Mouse (Mus musculus): ENCODE measurements around the gene Gxylt2. TPM values are rescaled to one million over a fixed set of nuclear protein-coding genes. Genes with fewer than 3 reads are reported as not detected.

Gene Gxylt2
- polyA plus RNA-seq, 1 experiment from 2014 or later = 8.0 TPM

DNA sequence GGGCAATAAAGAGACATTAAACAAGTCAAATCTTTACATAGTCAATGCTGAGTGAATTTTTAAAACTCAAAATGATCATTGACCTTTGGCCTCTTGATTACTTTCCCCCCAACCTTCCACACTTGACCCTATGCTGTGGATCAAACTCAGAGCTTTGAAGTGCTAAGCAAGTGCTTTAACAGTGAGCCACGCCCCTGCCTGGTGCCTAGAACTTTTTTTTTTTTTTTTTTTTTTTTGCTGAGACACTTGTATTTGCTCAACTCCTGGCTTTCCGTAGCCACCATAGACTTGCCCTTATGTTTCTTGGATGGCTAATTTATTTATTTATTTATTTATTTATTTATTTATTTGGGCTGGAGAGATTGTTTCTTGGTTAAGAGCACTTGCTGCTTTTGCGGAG, 98.7 kb downstream of the Gxylt2 start:
- WGBS = 54% methylated on average over 3 of the region's 3 CpGs
- ATAC-seq (ENCODE audit: low FRiP score, low TSS enrichment) = no peak

DNA sequence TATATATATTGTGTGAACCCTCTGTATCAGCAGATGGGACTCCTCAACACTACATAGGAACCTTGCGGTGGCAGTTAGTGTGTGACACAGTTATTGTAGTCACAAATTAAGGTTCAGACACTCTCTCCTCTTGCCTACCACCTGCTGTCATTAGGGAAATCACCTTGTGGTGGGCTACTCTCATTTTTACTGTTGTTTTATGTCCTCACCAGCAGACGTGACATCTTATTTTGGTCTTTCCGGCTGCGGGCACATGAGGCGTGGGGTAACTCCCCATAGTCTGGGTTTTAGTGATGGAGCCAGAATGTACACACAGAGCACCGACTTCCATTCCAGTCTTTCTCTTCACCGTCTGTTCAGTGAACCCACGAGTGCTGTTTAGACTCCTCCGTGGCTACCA, 102.7 kb downstream of the Gxylt2 start:
- no peak for ATAC-seq (ENCODE audit: low FRiP score, low TSS enrichment)
- WGBS = 85% methylated on average over 9 of the region's 9 CpGs
- H3K4me2 ChIP-seq (replicated peaks; ENCODE audit: low read depth, low read length) = no peak overlapping the region

More for the DNA sequence above, 98.7 kb downstream of the Gxylt2 start:
- Histone ChIP-seq H3K27ac (ENCODE audit: low read length) (no peak overlapping the region), H3K36me3 (ENCODE audit: insufficient read depth, low read length) (no peaks in the 10 kb centered on the region), H3K9me3 (ENCODE audit: low read length) (no peaks in the 10 kb centered on the region), H3K4me2 (replicated peaks; ENCODE audit: low read depth, low read length) (no peak overlapping the region), H3K9ac (replicated peaks; ENCODE audit: low read length) (no peak overlapping the region), H3K4me3 (ENCODE audit: low read length) (no peak overlapping the region), H3K27me3 (ENCODE audit: insufficient read depth, low read length) (no peaks in the 10 kb centered on the region), H3K4me1 (ENCODE audit: insufficient read depth, low read length) (peaks cover 6% of the 10 kb centered on the region)

DNA sequence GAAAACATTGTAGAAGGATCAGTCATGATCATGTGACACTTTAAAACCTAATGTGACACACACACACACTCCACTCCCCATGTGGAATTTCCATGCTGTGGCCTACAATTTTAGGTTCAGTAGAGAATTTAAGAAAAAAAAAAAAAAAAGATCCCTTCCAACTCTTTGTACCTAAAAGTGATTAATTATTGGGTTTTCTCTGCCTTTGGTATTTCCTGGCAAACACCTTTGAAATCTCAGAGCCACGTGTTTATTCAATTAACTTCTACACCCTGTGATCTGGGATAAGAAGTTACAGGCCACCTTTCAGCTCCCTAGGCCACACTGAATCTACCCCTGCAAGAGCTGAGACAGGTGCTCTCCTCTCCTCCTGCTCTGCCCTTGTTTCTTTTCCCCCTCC, 103.2 kb downstream of the Gxylt2 start:
- ATAC-seq (ENCODE audit: low FRiP score, low TSS enrichment) = no peak
- no peaks in the 10 kb centered on the region for H3K36me3 ChIP-seq (ENCODE audit: insufficient read depth, low read length)

More for the DNA sequence above, 102.7 kb downstream of the Gxylt2 start:
- no peaks in the 10 kb centered on the region for H3K36me3 ChIP-seq (ENCODE audit: insufficient read depth, low read length)
- no peak overlapping the region for H3K4me3 ChIP-seq (ENCODE audit: low read length)
- H3K9ac ChIP-seq (replicated peaks; ENCODE audit: low read length) = no peak overlapping the region
- H3K9me3 ChIP-seq (ENCODE audit: low read length) = no peaks in the 10 kb centered on the region
- no peaks in the 10 kb centered on the region for H3K27me3 ChIP-seq (ENCODE audit: insufficient read depth, low read length)
- peaks cover 6% of the 10 kb centered on the region for H3K4me1 ChIP-seq (ENCODE audit: insufficient read depth, low read length)
- no peak overlapping the region for H3K27ac ChIP-seq (ENCODE audit: low read length)

DNA sequence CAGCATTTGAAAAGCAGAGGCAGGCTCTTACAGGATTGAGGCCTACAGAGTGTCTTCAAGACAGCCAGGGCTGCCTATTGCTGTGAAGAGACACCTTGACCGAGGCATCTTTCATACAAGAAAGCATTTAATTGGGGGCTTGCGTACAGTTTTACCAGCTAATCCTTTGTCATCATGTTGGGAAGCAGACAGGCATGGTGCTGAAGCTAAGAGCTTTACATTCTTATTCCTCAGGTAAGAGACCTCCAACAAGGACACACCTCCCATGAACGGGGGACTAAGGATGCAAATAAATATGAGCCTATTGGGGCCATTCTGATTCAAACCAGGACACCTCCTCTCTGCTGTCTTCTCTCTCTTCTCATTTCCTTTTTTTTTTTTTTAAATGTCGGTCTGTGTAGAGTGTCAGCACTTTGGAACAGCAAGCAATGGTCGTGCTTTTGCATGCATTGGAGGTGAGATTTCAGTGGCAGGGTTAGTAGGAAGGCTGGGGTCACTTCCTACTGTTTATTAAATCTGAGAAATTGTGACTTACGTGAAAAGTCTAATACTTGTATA, 103.8 kb downstream of the Gxylt2 start:
- H3K27me3 ChIP-seq (ENCODE audit: insufficient read depth, low read length) = no peaks in the 10 kb centered on the region
- no peak overlapping the region for H3K27ac ChIP-seq (ENCODE audit: low read length)
- no peak overlapping the region for H3K4me3 ChIP-seq (ENCODE audit: low read length)
- no peaks in the 10 kb centered on the region for H3K36me3 ChIP-seq (ENCODE audit: insufficient read depth, low read length)
- no peaks in the 10 kb centered on the region for H3K9me3 ChIP-seq (ENCODE audit: low read length)
- WGBS = 92% methylated on average over 6 of the region's 6 CpGs
- H3K4me2 ChIP-seq (replicated peaks; ENCODE audit: low read depth, low read length) = no peak overlapping the region
- H3K4me1 ChIP-seq (ENCODE audit: insufficient read depth, low read length) = no peaks in the 10 kb centered on the region
- no peak for ATAC-seq (ENCODE audit: low FRiP score, low TSS enrichment)
- no peak overlapping the region for H3K9ac ChIP-seq (replicated peaks; ENCODE audit: low read length)

More for the DNA sequence above, 103.2 kb downstream of the Gxylt2 start:
- Histone ChIP-seq H3K9me3 (ENCODE audit: low read length) (no peaks in the 10 kb centered on the region), H3K4me1 (ENCODE audit: insufficient read depth, low read length) (peaks cover 6% of the 10 kb centered on the region), H3K4me3 (ENCODE audit: low read length) (no peak overlapping the region), H3K27ac (ENCODE audit: low read length) (no peak overlapping the region), H3K27me3 (ENCODE audit: insufficient read depth, low read length) (no peaks in the 10 kb centered on the region), H3K9ac (replicated peaks; ENCODE audit: low read length) (no peak overlapping the region), H3K4me2 (replicated peaks; ENCODE audit: low read depth, low read length) (no peak overlapping the region)
- 29% methylated on average over 1 of the region's 1 CpGs for WGBS

- no peaks in the 10 kb centered on the region for H3K4me1 ChIP-seq (ENCODE audit: insufficient read depth, low read length)
- H3K27me3 ChIP-seq (ENCODE audit: insufficient read depth, low read length) = no peaks in the 10 kb centered on the region
- no peaks in the 10 kb centered on the region for H3K36me3 ChIP-seq (ENCODE audit: insufficient read depth, low read length)
- 93% methylated on average over 4 of the region's 4 CpGs for WGBS
- H3K9me3 ChIP-seq (ENCODE audit: low read length) = no peaks in the 10 kb centered on the region
- no peak for ATAC-seq (ENCODE audit: low FRiP score, low TSS enrichment)
- no peak overlapping the region for H3K4me3 ChIP-seq (ENCODE audit: low read length)
- no peak overlapping the region for H3K27ac ChIP-seq (ENCODE audit: low read length)
- H3K4me2 ChIP-seq (replicated peaks; ENCODE audit: low read depth, low read length) = no peak overlapping the region
- H3K9ac ChIP-seq (replicated peaks; ENCODE audit: low read length) = no peak overlapping the region
These were observed 105.6 kb downstream of the Gxylt2 start for GRCm38 (mm10) chr6:100810117-100810516.

DNA sequence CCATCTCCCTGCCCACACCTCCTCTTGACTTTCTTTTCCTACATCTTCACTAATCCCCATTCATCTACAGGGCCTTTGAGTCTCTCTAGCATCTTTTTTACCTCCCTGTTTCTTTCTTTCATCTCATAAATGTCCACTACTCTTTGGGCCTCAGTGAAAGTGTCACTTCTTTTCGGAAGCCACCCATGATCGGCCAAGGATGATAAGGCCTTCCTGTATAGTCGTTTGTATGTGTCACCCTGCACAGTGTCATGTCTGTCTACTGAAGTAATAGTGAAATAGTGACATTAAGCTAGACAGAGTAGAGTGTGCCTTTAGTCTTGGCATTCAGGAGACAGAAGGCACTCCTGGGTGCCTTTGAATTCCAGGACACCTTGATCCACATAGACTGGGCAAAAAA, 107.2 kb downstream of the Gxylt2 start:
- H3K4me2 ChIP-seq (replicated peaks; ENCODE audit: low read depth, low read length) = no peak overlapping the region
- H3K4me3 ChIP-seq (ENCODE audit: low read length) = no peak overlapping the region
- no peak for ATAC-seq (ENCODE audit: low FRiP score, low TSS enrichment)
- H3K36me3 ChIP-seq (ENCODE audit: insufficient read depth, low read length) = no peaks in the 10 kb centered on the region
- no peaks in the 10 kb centered on the region for H3K27me3 ChIP-seq (ENCODE audit: insufficient read depth, low read length)
- H3K27ac ChIP-seq (ENCODE audit: low read length) = no peak overlapping the region
- H3K9ac ChIP-seq (replicated peaks; ENCODE audit: low read length) = no peak overlapping the region
- WGBS = 63% methylated on average over 3 of the region's 3 CpGs
- no peaks in the 10 kb centered on the region for H3K4me1 ChIP-seq (ENCODE audit: insufficient read depth, low read length)
- H3K9me3 ChIP-seq (ENCODE audit: low read length) = no peaks in the 10 kb centered on the region

DNA sequence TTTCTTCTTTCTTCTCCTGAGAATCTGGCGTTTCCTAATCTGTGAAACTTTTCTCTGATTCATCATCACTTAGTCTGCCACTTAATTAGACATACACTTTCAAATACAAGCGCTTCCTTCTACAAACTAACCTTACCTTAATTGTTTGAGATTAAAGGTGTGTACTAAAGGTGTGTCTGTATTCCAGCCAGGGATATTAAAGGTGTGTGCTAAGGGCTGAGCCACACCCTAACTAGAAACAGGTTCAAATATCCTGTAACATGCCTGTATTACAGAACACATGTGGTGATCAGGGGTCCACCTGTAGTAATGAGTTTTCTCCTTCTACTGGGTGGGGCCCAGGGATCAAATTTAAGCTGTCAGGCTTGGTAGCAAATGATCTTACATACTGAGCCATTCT, 116.8 kb downstream of the Gxylt2 start:
- Histone ChIP-seq H3K36me3 (ENCODE audit: insufficient read depth, low read length) (no peaks in the 10 kb centered on the region), H3K9ac (replicated peaks; ENCODE audit: low read length) (no peak overlapping the region), H3K9me3 (ENCODE audit: low read length) (no peaks in the 10 kb centered on the region), H3K27me3 (ENCODE audit: insufficient read depth, low read length) (no peaks in the 10 kb centered on the region), H3K4me1 (ENCODE audit: insufficient read depth, low read length) (peaks cover 14% of the 10 kb centered on the region), H3K4me3 (ENCODE audit: low read length) (no peak overlapping the region), H3K27ac (ENCODE audit: low read length) (no peak overlapping the region), H3K4me2 (replicated peaks; ENCODE audit: low read depth, low read length) (no peak overlapping the region)
- WGBS = 83% methylated on average over 2 of the region's 2 CpGs
- ATAC-seq (ENCODE audit: low FRiP score, low TSS enrichment) = no peak

DNA sequence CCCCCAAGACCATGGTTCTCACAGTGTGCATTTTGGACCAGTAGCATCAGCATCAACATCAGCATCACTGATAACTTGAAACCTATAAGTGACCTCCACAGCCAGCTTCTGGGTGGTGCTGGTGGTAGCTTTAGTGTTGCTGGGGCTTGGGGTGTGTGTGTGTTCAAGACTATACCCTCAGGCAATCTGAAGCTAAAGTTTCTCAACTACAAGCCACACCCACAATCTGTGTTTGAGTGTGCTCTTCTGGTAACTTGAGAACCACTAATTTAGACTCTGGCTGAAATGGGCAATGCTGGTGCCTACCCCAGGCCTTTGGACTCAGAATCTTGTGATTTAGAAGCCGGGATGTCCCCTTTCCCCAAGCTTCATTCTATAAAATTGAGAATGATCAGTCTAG, 118.8 kb downstream of the Gxylt2 start:
- Histone ChIP-seq H3K9ac (replicated peaks; ENCODE audit: low read length) (no peak overlapping the region), H3K36me3 (ENCODE audit: insufficient read depth, low read length) (no peaks in the 10 kb centered on the region), H3K27ac (ENCODE audit: low read length) (no peak overlapping the region), H3K4me1 (ENCODE audit: insufficient read depth, low read length) (peaks cover 24% of the 10 kb centered on the region), H3K27me3 (ENCODE audit: insufficient read depth, low read length) (no peaks in the 10 kb centered on the region), H3K4me3 (ENCODE audit: low read length) (no peak overlapping the region), H3K9me3 (ENCODE audit: low read length) (no peaks in the 10 kb centered on the region), H3K4me2 (replicated peaks; ENCODE audit: low read depth, low read length) (no peak overlapping the region)
- no peak for ATAC-seq (ENCODE audit: low FRiP score, low TSS enrichment)
- WGBS = 56% methylated on average over 1 of the region's 1 CpGs

DNA sequence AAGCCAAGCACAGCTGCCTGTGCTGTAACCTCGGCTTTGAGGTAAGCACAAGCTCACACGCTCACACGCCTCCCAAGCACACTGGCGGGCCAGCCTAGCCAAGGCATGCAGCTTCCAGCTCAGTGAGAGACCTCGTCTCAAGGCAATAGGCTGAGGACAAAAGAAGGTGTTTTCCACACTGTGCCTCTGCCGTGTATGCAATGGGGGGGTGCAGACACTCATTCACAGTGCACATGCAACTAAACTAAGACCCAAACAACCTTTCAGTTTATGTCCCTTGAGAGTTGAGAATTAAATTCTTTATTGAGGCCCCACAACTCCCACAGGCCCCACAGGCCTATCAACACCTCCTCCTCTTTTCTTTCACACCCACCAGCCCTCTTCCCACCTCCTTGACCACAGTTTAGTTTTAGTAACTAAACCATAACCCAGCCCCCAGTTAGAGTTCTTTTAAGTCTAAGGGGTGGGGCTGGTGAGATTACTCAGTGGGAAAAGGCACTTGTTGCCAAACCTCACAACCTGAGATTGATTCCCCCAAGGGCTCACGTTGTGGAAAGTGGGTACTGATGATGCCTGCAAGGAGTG, 119.9 kb downstream of the Gxylt2 start:
- H3K27ac ChIP-seq (ENCODE audit: low read length) = no peak overlapping the region
- peaks cover 24% of the 10 kb centered on the region for H3K4me1 ChIP-seq (ENCODE audit: insufficient read depth, low read length)
- H3K4me3 ChIP-seq (ENCODE audit: low read length) = no peak overlapping the region
- ATAC-seq (ENCODE audit: low FRiP score, low TSS enrichment) = peak; percentile 32; the same call in 1 of the 2 replicates
- no peak overlapping the region for H3K4me2 ChIP-seq (replicated peaks; ENCODE audit: low read depth, low read length)
- H3K9me3 ChIP-seq (ENCODE audit: low read length) = no peaks in the 10 kb centered on the region
- WGBS = 51% methylated on average over 7 of the region's 7 CpGs
- no peak overlapping the region for H3K9ac ChIP-seq (replicated peaks; ENCODE audit: low read length)
- no peaks in the 10 kb centered on the region for H3K27me3 ChIP-seq (ENCODE audit: insufficient read depth, low read length)
- no peaks in the 10 kb centered on the region for H3K36me3 ChIP-seq (ENCODE audit: insufficient read depth, low read length)

GRCm38 (mm10) chr6:100826046-100826445, 121.5 kb downstream of the Gxylt2 start:
- Histone ChIP-seq H3K9me3 (ENCODE audit: low read length) (no peaks in the 10 kb centered on the region), H3K4me3 (ENCODE audit: low read length) (no peak overlapping the region), H3K27ac (ENCODE audit: low read length) (peak overlapping the region; percentile 86), H3K4me2 (replicated peaks; ENCODE audit: low read depth, low read length) (no peak overlapping the region), H3K36me3 (ENCODE audit: insufficient read depth, low read length) (no peaks in the 10 kb centered on the region), H3K4me1 (ENCODE audit: insufficient read depth, low read length) (peaks cover 24% of the 10 kb centered on the region), H3K27me3 (ENCODE audit: insufficient read depth, low read length) (no peaks in the 10 kb centered on the region), H3K9ac (replicated peaks; ENCODE audit: low read length) (no peak overlapping the region)
- 35% methylated on average over 6 of the region's 6 CpGs for WGBS
- ATAC-seq (ENCODE audit: low FRiP score, low TSS enrichment) = peak; percentile 72
